Mouse (Mus musculus): Measurements from ENCODE around the gene Nxnl1. TPM values are rescaled to one million over a fixed set of nuclear protein-coding genes. Genes with fewer than 3 reads are reported as not detected.

The Nxnl1 gene
- polyA plus RNA-seq, 1 experiment from 2014 or later, result 0.07 TPM

Other genes with a start within 250 kb of the Nxnl1 start
- gene Use1, start 199.8 kb downstream of the Nxnl1 start, polyA plus RNA-seq (2014; fragmentation: Nextera tagmentation; extraction: Ambion mirVana), result 106 and 115 TPM in 2 replicates
- 3.8 and 4.0 TPM in 2 replicates for gene Ocel1, start 195.3 kb downstream of the Nxnl1 start, polyA plus RNA-seq (2014; fragmentation: Nextera tagmentation; extraction: Ambion mirVana)
- 57.2 and 61.9 TPM in 2 replicates for gene Nr2f6, start 184.6 kb downstream of the Nxnl1 start, polyA plus RNA-seq (2014; fragmentation: Nextera tagmentation; extraction: Ambion mirVana)
- gene Ushbp1, start 170.8 kb downstream of the Nxnl1 start, polyA plus RNA-seq (2014; fragmentation: Nextera tagmentation; extraction: Ambion mirVana), result 9.4 and 11.3 TPM in 2 replicates
- 79.6 and 85.2 TPM in 2 replicates for gene Babam1, start 169.7 kb downstream of the Nxnl1 start, polyA plus RNA-seq (2014; fragmentation: Nextera tagmentation; extraction: Ambion mirVana)
- gene Ankle1, start 160.6 kb downstream of the Nxnl1 start, polyA plus RNA-seq (2014; fragmentation: Nextera tagmentation; extraction: Ambion mirVana), result 13.0 and 16.4 TPM in 2 replicates
- 47.9 and 49.4 TPM in 2 replicates for gene Abhd8, start 102.9 kb downstream of the Nxnl1 start, polyA plus RNA-seq (2014; fragmentation: Nextera tagmentation; extraction: Ambion mirVana)
- 115 and 123 TPM in 2 replicates for gene Mrpl34, start 101.6 kb downstream of the Nxnl1 start, polyA plus RNA-seq (2014; fragmentation: Nextera tagmentation; extraction: Ambion mirVana)
- gene Dda1, start 97.4 kb downstream of the Nxnl1 start, polyA plus RNA-seq (2014; fragmentation: Nextera tagmentation; extraction: Ambion mirVana), result 100 and 105 TPM in 2 replicates
- 2.0 and 2.1 TPM in 2 replicates for gene Ano8, start 80.6 kb downstream of the Nxnl1 start, polyA plus RNA-seq (2014; fragmentation: Nextera tagmentation; extraction: Ambion mirVana)
- gene Gtpbp3, start 78.5 kb downstream of the Nxnl1 start, polyA plus RNA-seq (2014; fragmentation: Nextera tagmentation; extraction: Ambion mirVana), result 5.3 and 6.8 TPM in 2 replicates
- gene Plvap, start 54.8 kb downstream of the Nxnl1 start, polyA plus RNA-seq (2014; fragmentation: Nextera tagmentation; extraction: Ambion mirVana), result 53.5 and 59.0 TPM in 2 replicates
- 2.4 and 3.5 TPM in 2 replicates for gene Ccdc194, start 40.9 kb downstream of the Nxnl1 start, polyA plus RNA-seq (2014; fragmentation: Nextera tagmentation; extraction: Ambion mirVana)
- gene Bst2, start 29.1 kb downstream of the Nxnl1 start, polyA plus RNA-seq (2014; fragmentation: Nextera tagmentation; extraction: Ambion mirVana), result 16.0 and 16.2 TPM in 2 replicates
- gene Mvb12a, start 23.7 kb downstream of the Nxnl1 start, polyA plus RNA-seq (2014; fragmentation: Nextera tagmentation; extraction: Ambion mirVana), result 85.4 and 95.3 TPM in 2 replicates
- 1.1 and 1.4 TPM in 2 replicates for gene Tmem221, start 7.7 kb downstream of the Nxnl1 start, polyA plus RNA-seq (2014; fragmentation: Nextera tagmentation; extraction: Ambion mirVana)
- gene Slc27a1, start 2.3 kb upstream of the Nxnl1 start, polyA plus RNA-seq (2014; fragmentation: Nextera tagmentation; extraction: Ambion mirVana), result 15.5 and 20.4 TPM in 2 replicates
- gene Pgls, start 25.6 kb upstream of the Nxnl1 start, polyA plus RNA-seq (2014; fragmentation: Nextera tagmentation; extraction: Ambion mirVana), result 239 and 245 TPM in 2 replicates
- 2.3 and 3.5 TPM in 2 replicates for gene Fam129c, start 31.0 kb upstream of the Nxnl1 start, polyA plus RNA-seq (2014; fragmentation: Nextera tagmentation; extraction: Ambion mirVana)
- gene Colgalt1, start 44.4 kb upstream of the Nxnl1 start, polyA plus RNA-seq (2014; fragmentation: Nextera tagmentation; extraction: Ambion mirVana), result 107 and 112 TPM in 2 replicates
- gene Unc13a, start 105.2 kb upstream of the Nxnl1 start, polyA plus RNA-seq (2014; fragmentation: Nextera tagmentation; extraction: Ambion mirVana), result 1.1 and 1.4 TPM in 2 replicates
- gene Jak3, start 109.7 kb upstream of the Nxnl1 start, polyA plus RNA-seq (2014; fragmentation: Nextera tagmentation; extraction: Ambion mirVana), result 4.8 and 5.2 TPM in 2 replicates
- gene Insl3, start 122.6 kb upstream of the Nxnl1 start, polyA plus RNA-seq (2014; fragmentation: Nextera tagmentation; extraction: Ambion mirVana), result 1.0 TPM in 1 of 2 replicates, not detected in the other
- 0.84 and 0.87 TPM in 2 replicates for gene B3gnt3, start 135.2 kb upstream of the Nxnl1 start, polyA plus RNA-seq (2014; fragmentation: Nextera tagmentation; extraction: Ambion mirVana)
- gene Fcho1, start 159.1 kb upstream of the Nxnl1 start, polyA plus RNA-seq (2014; fragmentation: Nextera tagmentation; extraction: Ambion mirVana), result 2.6 and 2.7 TPM in 2 replicates